20 mouse cellular contexts compared by ENCODE assay signal in the genomic region with DNA sequence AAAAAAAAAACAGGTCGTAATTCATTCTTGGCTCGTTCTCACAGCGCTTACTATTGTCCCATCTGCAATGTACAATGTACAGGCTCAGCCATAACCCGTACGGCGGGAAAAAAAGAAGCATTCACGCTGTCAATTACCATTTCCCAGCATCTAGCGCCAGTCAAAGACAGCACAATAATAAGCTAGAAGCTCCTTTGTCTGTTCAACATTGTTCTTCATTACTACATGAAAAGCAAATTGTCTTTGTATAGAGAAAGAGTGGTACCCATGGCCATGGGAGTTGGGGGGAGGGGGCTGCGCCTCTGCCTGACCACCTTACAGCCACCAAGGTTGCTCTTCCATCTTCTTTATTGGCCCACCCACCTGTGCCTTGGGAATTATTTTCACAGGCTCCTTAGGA.
DNase-seq lines count a peak whose midpoint lies in the region; ATAC-seq lines count a peak whose summit lies in the region.
"Had no signal": no experiment of that assay in that cellular context is flagged by ENCODE, and none has a peak within 500 bp of the region (broad histone marks: within the 10 kb centered on the region; RNA-seq: fewer than 3 reads in every experiment).

No protein-coding gene starts in this region.

- H3K36me3 ChIP-seq in neural tube, embryonic 11.5 days (ENCODE audit: control insufficient read depth, insufficient read depth, low read length), result no peaks in the 10 kb centered on the region
- H3K36me3 ChIP-seq in hindbrain, embryonic 13.5 days, result no peaks in the 10 kb centered on the region
- H3K36me3 ChIP-seq in midbrain, embryonic 14.5 days (ENCODE audit: control insufficient read depth, insufficient read depth, low read length), result no peaks in the 10 kb centered on the region
- no peaks in the 10 kb centered on the region for H3K36me3 ChIP-seq in heart, embryonic 11.5 days (ENCODE audit: control insufficient read depth, insufficient read depth, low read length)
- H3K36me3 ChIP-seq: liver, embryonic 13.5 days had no signal

- no peaks in the 10 kb centered on the region for H3K27me3 ChIP-seq in neural tube, embryonic 11.5 days (ENCODE audit: control insufficient read depth, insufficient read depth, low read length)
- no peaks in the 10 kb centered on the region for H3K27me3 ChIP-seq in hindbrain, embryonic 13.5 days
- H3K27me3 ChIP-seq in midbrain, embryonic 14.5 days (ENCODE audit: control insufficient read depth, insufficient read depth, low read length), result no peaks in the 10 kb centered on the region
- no peaks in the 10 kb centered on the region for H3K27me3 ChIP-seq in heart, embryonic 11.5 days (ENCODE audit: control insufficient read depth, insufficient read depth, low read length)
- H3K27me3 ChIP-seq: liver, embryonic 13.5 days had no signal

- H3K4me2 ChIP-seq in neural tube, embryonic 11.5 days (ENCODE audit: low read depth), result no peak overlapping the region
- H3K4me2 ChIP-seq in hindbrain, embryonic 13.5 days, result peak overlapping the region; percentile 38
- H3K4me2 ChIP-seq in midbrain, embryonic 14.5 days (ENCODE audit: low read length), result peak overlapping the region; percentile 45
- H3K4me2 ChIP-seq in heart, embryonic 11.5 days, result no peak overlapping the region
- H3K4me2 ChIP-seq: liver, embryonic 13.5 days had no signal

- no peak overlapping the region for H3K27ac ChIP-seq in neural tube, embryonic 11.5 days (ENCODE audit: low read depth, low read length)
- H3K27ac ChIP-seq in hindbrain, embryonic 13.5 days, result peak overlapping the region; percentile 70
- peak overlapping the region; percentile 10 for H3K27ac ChIP-seq in midbrain, embryonic 14.5 days (replicated peaks; ENCODE audit: low read depth, low read length)
- no peak overlapping the region for H3K27ac ChIP-seq in heart, embryonic 11.5 days (ENCODE audit: low read depth, low read length)
- H3K27ac ChIP-seq: liver, embryonic 13.5 days had no signal

- H3K9ac ChIP-seq in neural tube, embryonic 11.5 days (ENCODE audit: low read length), result no peak overlapping the region
- H3K9ac ChIP-seq in hindbrain, embryonic 13.5 days, result peak overlapping the region; percentile 35
- 0 out of 2 replicates have a peak overlapping the region, but pooled peaks have one; percentile 7 for H3K9ac ChIP-seq in midbrain, embryonic 14.5 days (replicated peaks; ENCODE audit: low read length)
- H3K9ac ChIP-seq in heart, embryonic 11.5 days (ENCODE audit: low read depth, low read length), result no peak overlapping the region
- H3K9ac ChIP-seq: liver, embryonic 13.5 days had no signal

- no peaks in the 10 kb centered on the region for H3K9me3 ChIP-seq in neural tube, embryonic 11.5 days (ENCODE audit: control insufficient read depth, low read length)
- H3K9me3 ChIP-seq in hindbrain, embryonic 13.5 days, result no peaks in the 10 kb centered on the region
- H3K9me3 ChIP-seq in midbrain, embryonic 14.5 days (ENCODE audit: control insufficient read depth, low read length), result no peaks in the 10 kb centered on the region
- no peaks in the 10 kb centered on the region for H3K9me3 ChIP-seq in heart, embryonic 11.5 days (replicated peaks; ENCODE audit: control insufficient read depth, low read length)
- H3K9me3 ChIP-seq: liver, embryonic 13.5 days had no signal

- peak; percentile 24 for DNase-seq in neural tube, embryonic 11.5 days (ENCODE audit: low spot score)
- DNase-seq in neural tube, embryonic 10.5 days (ENCODE audit: extremely low spot score, low spot score), result no peak
- peak; percentile 75 for DNase-seq in midbrain, embryonic 14.5 days
- no peak for DNase-seq in cerebellum, adult 11-12 months
- DNase-seq in ovary, postnatal 10 days (ENCODE audit: low spot score), result no peak
- DNase-seq in urinary bladder, adult 18-20 months (ENCODE audit: low spot score in 2 of 2), result no peak
- DNase-seq: adrenal gland, adult 2 months; cerebellum, postnatal 36 days; heart, adult 18-20 months; heart, postnatal 14 days; kidney, postnatal 25 days; layer of hippocampus, postnatal 36 days; left cerebral cortex, postnatal 4 days; liver, embryonic 13.5 days; thymus, postnatal 4 days had no signal

- H3K4me1 ChIP-seq in neural tube, embryonic 11.5 days (ENCODE audit: control insufficient read depth, insufficient read depth, low read length), result peaks cover 8% of the 10 kb centered on the region; the same call in 1 of the 2 replicates
- peaks cover 29% of the 10 kb centered on the region for H3K4me1 ChIP-seq in hindbrain, embryonic 13.5 days (replicated peaks)
- peaks cover 21% of the 10 kb centered on the region for H3K4me1 ChIP-seq in midbrain, embryonic 14.5 days (ENCODE audit: control insufficient read depth, insufficient read depth, low read length)
- peaks cover 4% of the 10 kb centered on the region for H3K4me1 ChIP-seq in heart, embryonic 11.5 days (ENCODE audit: control insufficient read depth, insufficient read depth, low read length)
- H3K4me1 ChIP-seq: liver, embryonic 13.5 days had no signal

- ATAC-seq in neural tube, embryonic 11.5 days (ENCODE audit: insufficient read depth, low FRiP score, low TSS enrichment), result peak; percentile 87
- peak; percentile 72; the same call in 1 of the 2 replicates for ATAC-seq in hindbrain, embryonic 13.5 days (ENCODE audit: low FRiP score)
- peak; percentile 46; the same call in 1 of the 2 replicates for ATAC-seq in midbrain, embryonic 14.5 days (ENCODE audit: low FRiP score, low TSS enrichment)
- no peak for ATAC-seq in heart, embryonic 11.5 days (replicated peaks; ENCODE audit: insufficient number of reproducible peaks, low FRiP score, low TSS enrichment)
- ATAC-seq: intestine, postnatal 0 days; lung, postnatal 0 days; Patski had no signal

- H3K4me3 ChIP-seq in neural tube, embryonic 11.5 days (ENCODE audit: low read depth, low read length), result no peak overlapping the region
- no peak overlapping the region for H3K4me3 ChIP-seq in hindbrain, embryonic 13.5 days
- no peak overlapping the region for H3K4me3 ChIP-seq in midbrain, embryonic 14.5 days (replicated peaks; ENCODE audit: low read depth, low read length)
- no peak overlapping the region for H3K4me3 ChIP-seq in heart, embryonic 11.5 days (ENCODE audit: low read depth, low read length)
- H3K4me3 ChIP-seq: liver, embryonic 13.5 days had no signal

- WGBS in neural tube, embryonic 11.5 days, result 43% methylated on average over 9 of the region's 9 CpGs
- WGBS in hindbrain, embryonic 13.5 days, result 20% methylated on average over 9 of the region's 9 CpGs
- WGBS in midbrain, embryonic 14.5 days, result 9% methylated on average over 9 of the region's 9 CpGs
- 79% methylated on average over 9 of the region's 9 CpGs for WGBS in heart, embryonic 11.5 days (ENCODE audit: insufficient replicate concordance)

Comparison
In these comparisons a context has a peak if more than half of its experiments do, and no peak if none do; other contexts are left out.
1. DNase-seq: peak in neural tube, embryonic 11.5 days (single experiment) and midbrain, embryonic 14.5 days (single experiment); none in neural tube, embryonic 10.5 days (single experiment), cerebellum, adult 11-12 months (single experiment), ovary, postnatal 10 days (single experiment) and urinary bladder, adult 18-20 months (0 of 2).
2. H3K27ac ChIP-seq: peak in hindbrain, embryonic 13.5 days (single experiment) and midbrain, embryonic 14.5 days (single experiment); none in neural tube, embryonic 11.5 days (single experiment) and heart, embryonic 11.5 days (single experiment).
3. H3K4me2 ChIP-seq: peak in hindbrain, embryonic 13.5 days (single experiment) and midbrain, embryonic 14.5 days (single experiment); none in neural tube, embryonic 11.5 days (single experiment) and heart, embryonic 11.5 days (single experiment).
4. H3K9ac ChIP-seq: peak in hindbrain, embryonic 13.5 days (single experiment) and midbrain, embryonic 14.5 days (single experiment); none in neural tube, embryonic 11.5 days (single experiment) and heart, embryonic 11.5 days (single experiment).